Mouse (Mus musculus) kidney, postnatal 36 days (tissue): Measurements from ENCODE around the gene Fdxr.
A peak's percentile ranks its signal among the peaks of the same experiment; 100 is the strongest.

Source experiments
- DNase-seq, 2 experiments: peaks; one replicate each; pipeline ENCODE4 v3.0.0; 2021 to 2022; ENCODE audit warnings: mixed read lengths in 2 of 2

Fdxr gene

DNA sequence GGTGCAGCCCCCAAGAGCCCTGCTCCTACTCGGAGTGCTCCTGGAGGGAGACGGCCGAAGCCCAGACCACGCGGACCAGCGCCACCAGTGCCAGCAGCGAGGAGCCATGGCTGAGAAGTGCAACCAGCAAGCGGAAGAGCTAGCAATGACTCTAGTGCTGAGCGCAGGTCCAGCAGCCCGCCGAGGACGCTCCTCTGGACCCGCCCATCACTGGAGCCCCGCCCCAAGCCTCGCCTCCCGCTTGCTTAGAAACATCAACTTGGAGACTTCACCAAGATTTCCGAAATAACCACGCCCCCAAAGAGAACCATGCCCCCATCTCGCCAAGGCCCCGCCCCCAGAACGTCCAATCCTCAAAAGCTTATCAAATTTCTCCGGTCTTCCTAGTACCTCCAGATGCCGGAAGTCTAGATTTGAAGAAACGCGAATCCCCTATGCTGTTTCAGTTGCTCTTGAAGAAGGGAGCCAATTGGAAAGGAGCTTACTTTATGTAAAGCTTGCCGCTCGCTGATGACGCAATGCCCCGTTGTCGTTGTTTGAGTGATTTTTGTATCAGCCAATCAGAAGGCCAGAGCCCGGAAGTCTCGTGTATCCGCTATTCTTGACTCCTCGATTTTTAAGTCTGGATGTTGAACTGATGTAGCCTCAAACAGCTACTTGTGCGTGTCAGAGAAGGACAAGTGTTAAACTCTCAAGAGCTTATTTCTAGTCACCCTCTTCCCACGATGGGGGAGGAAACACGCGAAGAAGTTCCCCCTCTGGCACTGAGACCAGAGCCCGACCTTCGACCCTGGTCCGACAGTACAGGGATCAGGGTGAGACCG, at the start of gene Fdxr:
Gene Fdxr (minus strand): TSS at position 271 of the 824 bp plus-strand sequence.
- DNase-seq: peak; percentile 99

DNA sequence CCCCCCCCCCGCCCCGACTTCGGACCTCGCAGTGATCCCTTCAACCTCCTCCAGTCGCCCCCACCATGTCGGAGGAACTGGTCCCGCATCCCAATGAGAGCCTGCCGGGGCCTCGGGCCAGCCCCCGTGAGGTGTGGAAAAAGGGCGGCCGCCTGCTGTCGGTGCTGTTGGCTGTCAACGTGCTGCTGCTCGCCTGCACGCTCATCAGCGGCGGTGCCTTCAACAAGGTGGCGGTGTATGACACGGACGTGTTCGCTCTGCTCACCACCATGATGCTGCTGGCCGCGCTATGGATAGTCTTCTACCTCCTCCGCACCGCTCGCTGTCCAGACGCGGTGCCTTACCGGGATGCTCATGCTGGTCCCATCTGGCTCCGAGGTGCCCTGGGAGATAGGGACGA, 46.5 kb upstream of the Fdxr start:
- no peak for DNase-seq

DNA sequence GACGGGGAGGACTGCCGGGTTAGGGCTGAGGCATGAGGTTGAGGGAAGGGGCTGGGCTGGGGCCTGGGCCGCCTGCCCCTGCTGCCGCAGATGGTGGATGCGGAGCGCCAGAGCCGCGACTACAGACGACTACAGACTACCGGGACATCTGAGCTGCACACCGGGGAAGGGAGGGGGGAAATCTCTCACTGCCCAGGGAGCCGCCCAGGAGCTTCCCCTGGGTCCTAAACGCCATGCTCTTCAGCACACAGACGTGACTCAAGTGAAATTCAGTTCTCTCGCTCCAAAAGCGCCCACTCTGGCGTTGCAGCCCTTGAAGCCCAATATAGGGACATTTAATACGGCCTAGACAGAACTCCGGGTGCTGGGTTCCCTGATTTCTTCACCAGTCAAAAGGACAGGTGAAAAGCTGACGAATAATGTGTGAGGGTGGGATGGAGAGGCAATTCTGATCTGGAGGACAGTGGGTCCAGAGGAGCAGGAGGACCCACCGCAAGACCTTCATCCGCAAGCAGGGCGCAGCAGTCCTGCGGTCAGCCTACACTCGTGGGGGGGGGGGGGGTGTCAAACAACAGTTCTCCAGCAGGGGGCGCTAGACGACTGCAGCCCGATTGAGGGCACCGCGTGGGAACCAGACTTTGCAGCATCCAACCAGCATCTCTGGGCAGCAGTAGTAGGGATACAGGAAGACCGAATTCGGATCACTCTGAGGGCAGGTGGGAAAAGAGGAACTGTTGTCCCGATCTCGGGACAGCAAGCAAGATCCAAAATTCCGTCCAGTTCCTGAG, 45.2 kb upstream of the Fdxr start, which contains the start of gene Ush1g:
Gene Ush1g (minus strand): TSS at position 136 of the 788 bp plus-strand sequence.
- DNase-seq: peak; percentile 32 to 80

DNA sequence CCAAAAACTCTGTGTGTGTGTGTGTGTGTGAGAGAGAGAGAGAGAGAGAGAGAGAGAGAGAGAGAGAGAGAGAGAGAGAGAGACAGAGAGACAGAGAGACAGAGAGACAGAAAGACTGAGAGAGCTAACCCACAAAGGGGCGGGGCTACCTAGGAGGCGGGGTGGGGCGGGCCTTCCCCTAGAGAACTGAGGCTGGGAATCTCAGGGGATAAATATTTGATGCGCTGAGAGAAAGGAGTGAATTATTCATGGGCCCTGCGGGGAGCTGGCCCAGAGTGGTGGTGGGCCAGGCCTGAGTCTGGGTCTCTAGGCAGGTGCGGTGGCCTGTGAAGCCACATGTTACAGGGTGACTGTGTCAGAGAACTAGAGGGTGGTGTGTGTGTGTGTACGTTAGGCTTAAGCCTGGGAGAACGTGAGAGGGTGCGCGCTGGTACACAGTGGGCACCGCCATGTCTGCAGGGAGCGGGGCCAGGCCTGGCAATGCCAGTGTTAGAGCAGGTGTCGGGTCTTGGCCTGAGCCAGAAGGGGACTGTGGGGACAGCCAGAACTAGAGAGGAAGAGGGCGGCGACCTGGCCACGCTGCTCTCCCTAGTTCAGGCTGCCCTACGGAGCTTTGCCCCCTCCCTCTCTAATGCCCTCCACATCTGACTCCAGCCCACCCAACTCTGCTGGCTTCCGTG, 43.0 kb upstream of the Fdxr start:
- DNase-seq: no peak

DNA sequence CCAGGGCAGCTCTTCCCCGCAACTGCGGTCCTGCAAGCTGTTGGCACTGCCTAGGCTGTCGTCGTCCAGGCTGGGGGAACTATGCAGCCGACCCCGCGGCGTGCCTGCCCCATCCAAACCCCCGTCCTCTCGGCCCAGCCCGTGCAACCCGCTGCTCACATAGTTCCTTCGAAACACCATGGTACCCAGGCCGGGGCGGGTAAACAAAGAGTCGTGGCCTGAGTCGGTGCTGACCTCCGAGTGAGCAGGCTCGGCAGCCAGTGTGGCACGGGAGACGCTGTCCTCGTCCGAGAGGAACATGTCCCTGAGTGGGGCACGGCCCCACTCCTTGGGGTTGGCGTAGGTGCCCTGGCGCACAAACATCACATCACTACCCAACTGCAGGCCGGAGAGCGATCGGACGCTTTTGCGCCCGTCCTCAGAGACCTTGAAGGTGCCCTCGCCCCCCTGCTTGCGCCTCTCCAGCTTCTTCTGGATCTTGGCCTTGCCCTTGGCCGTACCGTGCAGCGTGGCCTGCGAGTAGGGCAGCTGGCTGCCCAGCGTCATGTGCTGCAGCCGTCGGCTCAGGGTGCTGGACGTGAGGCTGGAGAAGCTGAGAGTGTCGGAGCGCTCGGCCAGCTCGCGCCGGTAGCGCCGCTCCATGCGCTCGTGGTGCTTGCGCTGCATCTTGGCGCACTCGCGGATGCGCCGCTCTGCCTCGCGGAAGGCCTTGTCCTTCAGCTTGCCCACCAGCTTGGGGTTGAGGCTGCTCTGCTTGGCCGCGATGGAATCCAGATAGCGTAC, 41.6 kb upstream of the Fdxr start:
- no peak for DNase-seq

DNA sequence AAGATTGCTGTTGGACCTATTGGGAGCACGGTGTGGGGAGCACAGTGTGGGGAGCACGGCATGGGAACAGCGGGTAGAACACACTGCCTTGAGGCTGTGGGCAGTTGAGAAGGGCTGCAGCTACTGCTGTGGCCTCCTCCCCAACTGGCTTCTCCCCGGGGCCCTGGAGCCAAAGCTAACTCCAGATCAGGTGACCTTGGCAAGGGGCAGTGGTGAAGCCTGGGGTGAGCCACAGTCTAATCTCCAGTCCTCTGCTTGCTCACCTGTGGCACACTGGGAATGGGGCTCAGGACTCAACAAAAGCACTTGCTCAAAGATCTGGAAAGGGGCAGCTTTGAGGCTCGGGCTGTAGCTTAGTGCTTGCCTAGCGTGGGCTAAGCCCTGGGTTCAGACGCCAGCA, 40.4 kb upstream of the Fdxr start:
- no peak for DNase-seq

DNA sequence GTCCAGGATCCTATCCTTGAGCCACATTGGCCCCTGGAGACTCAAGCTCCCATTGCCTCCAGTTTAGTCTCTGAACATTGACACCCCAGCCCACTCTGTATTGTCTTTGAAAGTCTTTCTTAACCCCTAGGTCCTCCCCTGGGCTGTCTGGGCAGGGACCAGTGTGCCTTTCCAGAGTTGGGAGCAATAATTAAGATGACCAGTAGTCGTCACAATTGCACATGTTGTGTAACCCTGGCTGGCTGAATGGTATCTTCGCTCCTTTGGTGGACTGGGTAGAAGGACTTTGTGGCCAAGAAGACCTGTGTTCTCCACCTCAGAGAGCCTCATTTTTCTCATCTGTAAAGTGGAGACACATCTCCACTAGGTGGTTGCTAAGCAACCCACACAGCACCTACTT, 37.4 kb upstream of the Fdxr start:
- peak in 1 of 2 experiments; percentile 27 for DNase-seq

DNA sequence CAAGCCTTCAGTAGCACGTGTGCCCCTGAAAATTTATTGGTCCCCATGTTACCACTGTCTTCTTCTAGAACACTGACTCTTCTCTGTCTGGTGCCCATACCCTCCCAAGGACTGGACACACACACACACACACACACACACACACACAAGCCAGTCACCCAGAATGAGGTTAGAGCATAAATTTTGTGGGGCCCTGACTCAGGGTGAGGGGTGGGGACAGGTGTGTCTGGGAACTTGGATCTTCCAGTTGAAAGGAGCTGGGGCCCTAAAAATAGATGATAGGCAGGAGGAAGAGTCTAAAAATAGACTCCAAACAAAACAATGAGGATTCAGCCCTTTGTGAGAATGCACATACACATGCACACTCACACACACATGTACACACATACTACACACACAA, 31.9 kb upstream of the Fdxr start:
- DNase-seq: no peak

DNA sequence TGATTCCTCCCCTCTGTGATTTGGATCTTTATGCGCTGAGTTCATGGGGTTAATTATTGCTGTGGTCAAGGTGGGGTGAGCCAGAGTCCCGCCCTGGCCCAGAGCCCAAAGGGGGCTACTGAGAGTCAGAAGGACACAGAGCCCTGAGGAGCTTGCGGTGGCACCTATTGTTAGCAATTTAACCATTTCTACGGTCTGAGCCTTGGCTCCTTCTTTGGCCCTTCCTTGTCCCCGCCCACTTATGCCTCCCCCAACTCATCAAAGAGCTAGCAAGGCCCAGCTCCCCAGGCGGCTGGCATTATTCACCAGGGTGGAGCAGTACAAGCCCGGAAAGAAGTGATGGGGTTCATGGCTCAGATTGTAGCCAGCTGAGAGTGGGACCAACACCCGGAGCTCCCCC, 30.0 kb upstream of the Fdxr start, which contains the start of gene Otop2:
Gene Otop2 (plus strand): TSS at position 301 of the 400 bp plus-strand sequence.
- no peak for DNase-seq

DNA sequence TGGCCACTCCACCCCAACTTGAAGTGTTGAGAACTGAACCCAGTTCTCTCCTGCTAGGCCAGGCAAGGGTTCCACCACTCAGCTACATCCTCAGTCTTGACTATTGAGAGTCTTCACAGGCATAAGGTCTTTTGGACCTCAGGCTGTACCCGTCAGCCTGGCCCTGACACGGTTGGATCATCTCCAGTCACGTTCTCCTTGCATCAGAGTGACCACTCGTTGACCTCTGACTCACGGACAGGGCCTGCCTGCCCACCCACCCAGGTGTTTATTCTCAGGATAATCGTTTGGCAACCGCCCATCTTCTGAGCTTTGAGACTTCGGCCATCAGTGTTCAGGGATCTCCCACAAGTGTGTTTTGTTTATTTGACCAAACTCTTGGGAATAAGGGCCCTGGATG, 26.3 kb upstream of the Fdxr start:
- no peak for DNase-seq

DNA sequence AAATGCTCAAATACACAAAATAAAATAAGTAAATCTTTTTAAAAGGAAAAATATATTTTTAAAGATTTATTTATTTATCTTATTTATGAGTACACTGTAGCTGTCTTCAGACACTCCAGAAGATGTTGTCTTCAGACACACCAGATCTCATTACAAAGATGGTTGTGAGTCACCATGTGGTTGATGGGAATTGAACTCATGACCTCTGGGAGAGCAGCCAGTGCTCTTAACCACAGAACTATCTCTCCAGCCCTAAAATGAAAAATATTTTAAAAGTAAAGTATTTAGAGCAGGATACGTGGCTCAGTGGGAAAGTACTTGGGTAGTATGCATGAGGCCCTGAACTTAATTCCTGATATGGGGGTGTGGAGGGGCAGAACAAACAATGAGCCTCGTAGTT, 24.5 kb upstream of the Fdxr start:
- no peak for DNase-seq

DNA sequence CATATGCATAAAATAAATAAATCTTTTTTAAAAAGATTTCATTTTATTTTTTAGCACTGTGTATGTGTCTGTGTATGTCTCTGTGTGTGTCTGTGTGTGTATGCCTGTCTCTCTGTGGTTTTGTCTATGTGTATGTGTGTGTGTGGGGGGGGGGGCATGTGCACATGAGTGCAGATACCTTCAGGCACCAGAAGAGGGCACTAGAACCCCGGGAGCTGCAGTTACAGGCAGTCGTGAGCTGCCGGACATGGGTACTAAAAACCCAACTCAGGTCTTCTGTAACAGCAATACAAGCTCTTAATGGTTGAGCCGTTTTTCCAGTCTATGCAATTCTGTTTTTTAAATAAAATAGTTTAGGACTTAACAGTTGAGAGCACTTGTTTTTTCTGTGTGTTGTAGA, 23.9 kb upstream of the Fdxr start:
- DNase-seq: no peak

DNA sequence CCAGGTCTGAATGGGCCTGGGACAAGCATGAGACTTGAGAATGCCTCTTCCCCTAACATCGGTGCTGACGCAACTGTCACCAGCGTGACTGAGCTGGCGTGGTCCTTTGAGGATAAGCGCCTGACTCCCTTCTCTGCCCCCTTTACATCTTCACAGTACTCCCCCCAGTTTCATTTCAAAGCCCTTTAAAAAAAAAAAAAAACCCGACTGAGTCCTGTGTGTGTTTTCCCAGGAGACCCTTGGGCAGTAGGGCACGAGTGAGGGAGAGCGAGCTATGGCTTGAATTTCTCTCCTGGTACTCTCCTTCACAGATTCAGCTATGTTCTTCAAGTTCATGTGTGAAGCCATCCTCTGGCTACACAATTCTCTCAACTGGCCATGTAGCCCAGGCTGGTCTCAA, 21.3 kb upstream of the Fdxr start:
- DNase-seq: no peak

DNA sequence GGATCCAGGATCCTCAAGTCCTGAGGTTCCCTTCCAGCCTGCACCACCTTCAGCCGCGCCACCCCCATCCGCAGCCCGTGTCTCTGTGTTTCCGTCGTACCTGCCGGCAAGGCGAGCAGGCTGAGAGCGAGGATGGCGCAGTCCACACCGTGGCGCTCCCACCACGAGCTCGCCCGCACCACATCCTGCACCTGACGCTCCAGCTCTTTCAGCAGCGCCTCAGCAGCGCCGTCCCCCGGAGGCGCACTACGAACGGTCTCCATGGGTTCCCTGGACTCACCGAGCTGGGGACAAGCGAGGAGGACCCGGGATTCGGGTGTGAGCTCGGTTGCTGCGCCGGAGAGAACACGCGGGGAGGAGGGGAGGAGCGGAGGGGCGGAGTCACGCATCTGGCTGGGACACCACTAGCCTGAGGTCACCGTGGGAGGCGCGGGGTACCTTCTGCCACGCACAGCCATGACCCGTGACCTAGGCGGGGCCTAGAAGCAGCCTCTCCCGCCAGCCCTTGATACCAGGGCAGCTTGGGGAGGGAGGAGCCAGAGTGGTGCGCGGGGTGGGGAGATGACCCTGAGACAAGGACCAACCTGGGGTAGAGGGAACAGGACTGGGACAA, 20.5 kb upstream of the Fdxr start, which contains the start of gene Fads6:
Gene Fads6 (minus strand): TSS at position 450 of the 613 bp plus-strand sequence.
- DNase-seq: peak; percentile 73 to 77

DNA sequence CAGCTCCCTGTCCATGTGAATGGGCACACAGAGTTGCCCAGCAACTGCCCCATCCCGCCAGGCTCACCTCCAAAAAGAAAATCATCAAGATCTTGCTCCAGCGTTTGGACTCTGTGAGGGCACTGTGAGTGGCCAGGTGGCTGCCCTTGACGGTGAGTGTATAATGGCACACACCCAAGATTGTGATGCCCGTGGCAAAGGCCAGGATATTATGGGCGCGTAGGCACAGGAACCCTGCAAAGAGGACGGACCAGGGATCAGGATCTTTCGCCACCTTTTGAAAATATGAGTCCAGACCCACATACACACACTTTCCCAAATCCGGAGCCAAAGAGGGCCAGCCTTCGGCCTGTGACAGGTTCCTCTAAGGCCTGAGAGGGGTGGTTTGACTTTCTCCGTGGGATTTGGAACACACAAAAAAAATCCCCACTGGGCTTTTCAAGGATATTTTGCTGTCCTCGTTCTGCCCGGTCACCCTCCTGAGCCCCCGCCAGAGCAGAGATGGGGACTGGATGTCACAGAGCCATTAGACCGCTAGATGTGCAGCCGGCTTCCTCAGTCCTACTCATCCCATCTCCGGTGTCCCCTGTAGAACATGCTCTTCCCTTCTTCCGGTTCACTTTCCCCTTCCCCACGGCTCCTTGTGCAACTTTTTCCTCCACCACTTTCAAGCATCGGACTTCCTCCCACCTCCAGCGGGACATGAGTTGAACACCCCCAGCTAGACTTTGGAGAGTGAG, 19.8 kb upstream of the Fdxr start:
- DNase-seq: peak; percentile 45 to 48

DNA sequence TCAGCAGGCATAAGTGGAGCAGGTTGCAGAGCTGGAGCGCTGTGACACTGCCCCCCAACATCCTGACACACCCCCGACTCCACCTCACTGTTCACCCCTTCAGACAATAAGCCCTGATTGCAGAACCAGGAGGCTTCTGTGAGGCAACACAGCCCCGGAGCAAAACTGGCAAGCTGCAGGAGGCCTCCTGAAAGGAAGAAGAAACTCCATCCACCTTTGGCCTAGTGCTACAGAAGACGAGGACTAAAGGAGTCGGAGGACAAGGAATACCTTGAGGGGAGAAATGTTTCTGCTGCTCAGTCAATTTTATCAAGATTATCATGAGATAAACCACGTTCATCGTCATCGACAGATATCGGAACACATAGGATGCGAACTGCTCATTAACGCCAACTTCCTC, 19.1 kb upstream of the Fdxr start:
- DNase-seq: no peak

DNA sequence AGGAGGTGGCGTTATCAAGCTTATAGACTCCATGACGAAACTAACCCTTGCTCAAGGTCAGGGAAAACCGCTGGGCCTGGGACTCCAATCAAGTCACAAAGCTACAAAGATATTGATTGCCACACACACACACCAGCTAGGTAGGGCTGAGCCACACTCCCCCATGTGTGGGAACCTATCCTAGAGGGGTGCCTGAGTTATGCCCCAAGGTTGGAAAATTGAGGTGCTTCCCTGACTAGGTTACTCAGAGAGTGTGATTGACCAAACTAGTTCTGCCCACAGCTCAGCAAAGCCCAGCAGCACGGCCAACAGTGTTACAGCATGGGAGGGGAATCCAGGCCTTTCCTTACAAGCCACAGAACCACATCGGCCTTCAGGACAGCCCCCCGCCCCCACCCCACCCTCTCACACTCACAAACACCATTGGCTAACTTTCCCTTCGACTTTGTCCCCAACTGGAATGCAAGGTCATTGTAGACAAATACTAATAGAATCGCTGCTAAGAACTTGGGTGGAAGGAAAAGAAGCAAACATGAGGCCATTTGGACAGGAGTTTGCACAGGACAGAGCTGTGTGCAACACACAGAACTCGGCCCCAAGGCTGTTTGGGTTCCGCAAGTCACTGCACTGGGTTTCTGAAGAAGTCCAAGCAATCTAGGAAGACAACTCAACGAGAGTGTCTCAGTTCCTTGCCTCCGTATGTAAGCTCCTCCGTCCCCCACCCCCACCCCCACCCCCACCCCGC, 16.0 kb upstream of the Fdxr start:
- peak; percentile 36 to 54 for DNase-seq

DNA sequence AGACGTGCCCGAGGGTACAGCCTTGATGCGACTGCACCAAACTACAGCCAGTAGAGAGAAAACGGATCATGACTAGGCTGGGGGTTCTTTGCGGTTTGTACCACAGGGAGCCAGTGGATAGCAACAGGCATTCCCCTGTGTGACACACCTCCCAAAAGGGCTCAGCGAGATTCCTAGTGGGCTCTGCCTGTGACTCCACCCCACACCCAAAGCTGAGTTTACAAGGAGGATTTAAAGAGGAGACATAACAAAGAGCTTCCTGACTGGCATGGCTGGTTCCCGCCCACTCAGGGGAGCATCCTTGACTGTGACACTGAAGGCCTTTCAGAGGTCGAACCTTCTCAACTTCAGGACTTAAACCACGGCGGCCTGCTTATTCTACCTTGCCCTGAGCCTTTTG, 14.7 kb upstream of the Fdxr start:
- DNase-seq: no peak

DNA sequence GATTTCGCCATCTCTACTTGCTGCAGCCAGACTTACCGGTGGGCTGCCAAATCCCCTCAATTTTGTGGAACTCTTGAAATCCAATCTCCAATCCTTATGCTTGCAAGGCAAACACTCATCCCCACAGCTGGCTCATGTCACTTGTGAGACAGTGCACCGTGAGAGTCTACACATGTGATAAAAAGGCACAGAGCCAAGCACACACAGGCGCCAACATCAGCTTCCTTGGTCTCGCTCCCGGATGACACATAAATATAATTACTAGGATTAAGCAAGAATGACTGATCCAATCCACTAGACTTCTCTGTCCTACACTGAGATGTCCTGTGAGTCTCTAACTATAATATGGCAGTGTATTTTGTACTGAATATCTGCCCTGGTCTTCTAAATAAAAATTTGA, 14.1 kb upstream of the Fdxr start:
- DNase-seq: peak; percentile 69 to 79

DNA sequence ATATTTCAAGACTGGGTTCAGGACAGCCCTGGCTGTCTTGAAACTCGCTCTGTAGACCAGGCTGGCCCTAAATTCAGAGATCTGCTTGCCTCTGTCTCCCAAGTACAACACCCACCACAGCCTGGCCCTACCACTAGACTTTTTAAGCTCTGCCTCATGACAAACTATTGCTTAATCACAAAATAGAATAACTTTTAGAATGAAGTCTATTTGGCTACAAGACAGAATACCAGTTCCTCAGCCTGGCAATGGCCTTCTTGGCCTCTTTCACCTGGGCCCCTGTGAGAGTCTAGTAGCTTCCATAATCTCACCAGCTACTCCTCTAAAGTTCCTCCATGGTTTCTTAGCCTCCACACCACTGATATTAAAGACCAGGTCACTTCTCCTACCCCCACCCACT, 13.5 kb upstream of the Fdxr start:
- DNase-seq: no peak

DNA sequence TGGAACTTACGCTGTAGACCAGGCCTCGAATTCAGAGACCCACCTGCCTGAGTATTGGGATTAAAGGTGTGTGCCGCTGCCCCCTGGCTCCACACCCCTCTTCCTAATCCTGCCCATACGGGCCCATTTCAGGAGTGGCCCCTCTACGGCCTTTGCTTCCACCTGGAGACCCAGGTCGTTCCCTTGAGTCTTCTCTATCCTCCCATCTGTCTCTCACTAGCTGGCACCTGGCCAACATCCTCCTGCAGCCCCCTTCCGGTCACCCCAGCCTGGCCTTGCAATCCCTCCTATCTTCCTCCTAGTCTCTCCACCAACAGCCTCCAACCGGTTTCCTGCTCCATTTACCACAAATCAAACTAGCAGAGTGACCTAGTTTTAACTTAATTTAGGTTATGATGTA, 13.0 kb upstream of the Fdxr start:
- DNase-seq: no peak
